Mouse (Mus musculus) lung, postnatal 0 days (tissue): Measurements from ENCODE around the gene Golph3. TPM values are rescaled to one million over a fixed set of nuclear protein-coding genes. Genes with fewer than 3 reads are reported as not detected.

Source experiments
- ATAC-seq: fragments of 200-750 bp; cut with Nextera tagmentation; 2 replicates; pipeline ENCODE4 v1.8.0; 2017; ENCODE audit warnings: moderate library complexity
- DNase-seq: peaks from one replicate; pipeline ENCODE4 v3.0.0-alpha.2; 2016; ENCODE audit warnings: low spot score
- H3K27ac ChIP-seq: fragments of 300-500 bp; sonication (generic); 2 replicates; pipeline ENCODE4 v1.5.1; 2014; ENCODE audit warnings: antibody characterized with exemption, mild to moderate bottlenecking, low read length, mixed read lengths
- H3K27me3 ChIP-seq: fragments of 300-500 bp; sonication (generic); replicated peaks from 2 replicates; pipeline ENCODE4 v1.6.1; 2014; ENCODE audit warnings: low read length, mixed read lengths; ENCODE audit not compliant: insufficient read depth
- H3K36me3 ChIP-seq: fragments of 300-500 bp; sonication (generic); 2 replicates; pipeline ENCODE4 v1.6.1; 2014; ENCODE audit warnings: low read length, mixed read lengths; ENCODE audit not compliant: insufficient read depth
- H3K4me1 ChIP-seq: fragments of 300-500 bp; sonication (generic); 2 replicates; pipeline ENCODE4 v1.6.1; 2014; ENCODE audit warnings: antibody characterized with exemption, low read depth, low read length, mixed read lengths; ENCODE audit not compliant: insufficient read depth
- H3K4me2 ChIP-seq: fragments of 300-500 bp; sonication (generic); replicated peaks from 2 replicates; pipeline ENCODE4 v1.6.1; 2014; ENCODE audit warnings: low read depth, mild to moderate bottlenecking, low read length, moderate library complexity, mixed read lengths
- H3K4me3 ChIP-seq: fragments of 300-500 bp; sonication (generic); 2 replicates; pipeline ENCODE4 v1.5.1; 2014; ENCODE audit warnings: low read depth, low read length
- H3K9ac ChIP-seq: fragments of 300-500 bp; sonication (generic); replicated peaks from 2 replicates; pipeline ENCODE4 v1.6.1; 2014; ENCODE audit warnings: low read depth, mild to moderate bottlenecking
- H3K9me3 ChIP-seq: fragments of 300-500 bp; sonication (generic); 2 replicates; pipeline ENCODE4 v1.6.1; 2016; ENCODE audit warnings: low read length, mixed read lengths
- CTCF ChIP-seq: IDR thresholded peaks from 2 replicates; pipeline ENCODE4 v1.5.1; 2016; ENCODE audit warnings: antibody characterized with exemption, mild to moderate bottlenecking
- EP300 ChIP-seq: IDR thresholded peaks from 2 replicates; pipeline ENCODE4 v1.6.1; 2016; ENCODE audit warnings: antibody characterized with exemption, mild to moderate bottlenecking, control low read depth
- WGBS: fragments of 180-500 bp; shearing (Covaris S2); extraction: QIAGEN DNeasy Blood & Tissue Kit; methylation state at CpG from one replicate; pipeline ENCODE4 v1.1.7; 2014; 5-methylcytosine and 5-hydroxymethylcytosine counted together
- polyA plus RNA-seq: library from polyadenylated mRNA; unstranded; fragments of >200 nt; fragmentation: Nextera tagmentation; extraction: Ambion mirVana; gene quantifications from 2 replicates; pipeline ENCODE4 v1.2.1, GENCODE M21; 2015

Gene Golph3
- polyA plus RNA-seq, 1 experiment from 2014 or later, result 79.4 TPM

GRCm38 (mm10) chr15:12284794-12285534 is 36.3 kb upstream of the Golph3 start:
- Histone ChIP-seq H3K27ac (peak overlapping the region; percentile 47; the same call in 1 of the 2 replicates), H3K36me3 (no peaks in the 10 kb centered on the region), H3K27me3 (no peaks in the 10 kb centered on the region), H3K9me3 (no peaks in the 10 kb centered on the region), H3K4me1 (no peaks in the 10 kb centered on the region; the same call in 1 of the 2 replicates), H3K9ac (no peak overlapping the region), H3K4me2 (no peak overlapping the region), H3K4me3 (no peak overlapping the region)
- peak; percentile 55; the same call in 1 of the 2 replicates for TF ChIP-seq EP300
- no peak for TF ChIP-seq CTCF
- ATAC-seq (peak; percentile 95), DNase-seq (peak; percentile 90)
- 26% methylated on average over 6 of the region's 6 CpGs for WGBS

- WGBS, result 39% methylated on average over 5 of the region's 5 CpGs
- H3K9ac ChIP-seq, result no peak overlapping the region
- no peak overlapping the region; the same call in 1 of the 2 replicates for H3K27ac ChIP-seq
- no peak for DNase-seq
- H3K4me2 ChIP-seq, result no peak overlapping the region
- TF ChIP-seq EP300 (no peak), CTCF (no peak)
- H3K36me3 ChIP-seq, result no peaks in the 10 kb centered on the region
- peak; percentile 20; the same call in 1 of the 2 replicates for ATAC-seq
- H3K9me3 ChIP-seq, result no peaks in the 10 kb centered on the region
- no peaks in the 10 kb centered on the region for H3K27me3 ChIP-seq
- H3K4me1 ChIP-seq, result no peaks in the 10 kb centered on the region; the same call in 1 of the 2 replicates
- no peak overlapping the region for H3K4me3 ChIP-seq
These were observed 35.8 kb upstream of the Golph3 start for GRCm38 (mm10) chr15:12285535-12285809.

GRCm38 (mm10) chr15:12290330-12290729 is 30.9 kb upstream of the Golph3 start:
- ATAC-seq (no peak), DNase-seq (no peak)
- TF ChIP-seq CTCF (no peak), EP300 (no peak)
- Histone ChIP-seq H3K4me2 (no peak overlapping the region), H3K27me3 (no peaks in the 10 kb centered on the region), H3K9me3 (no peaks in the 10 kb centered on the region), H3K36me3 (no peaks in the 10 kb centered on the region), H3K9ac (no peak overlapping the region), H3K4me1 (no peaks in the 10 kb centered on the region; the same call in 1 of the 2 replicates), H3K27ac (no peak overlapping the region), H3K4me3 (no peak overlapping the region)
- 79% methylated on average over 7 of the region's 7 CpGs for WGBS

GRCm38 (mm10) chr15:12291757-12292156 is 29.5 kb upstream of the Golph3 start:
- H3K9ac ChIP-seq, result no peak overlapping the region
- H3K36me3 ChIP-seq, result no peaks in the 10 kb centered on the region

GRCm38 (mm10) chr15:12296228-12296627 is 25.0 kb upstream of the Golph3 start:
- Histone ChIP-seq H3K4me3 (no peak overlapping the region), H3K9me3 (no peaks in the 10 kb centered on the region), H3K27ac (no peak overlapping the region), H3K4me2 (no peak overlapping the region), H3K36me3 (no peaks in the 10 kb centered on the region), H3K4me1 (no peaks in the 10 kb centered on the region), H3K9ac (no peak overlapping the region), H3K27me3 (no peaks in the 10 kb centered on the region)
- no peak for TF ChIP-seq EP300
- TF ChIP-seq CTCF, result no peak
- DNase-seq, result no peak
- WGBS, result 53% methylated on average over 2 of the region's 2 CpGs
- ATAC-seq, result no peak

More at GRCm38 (mm10) chr15:12291757-12292156, 29.5 kb upstream of the Golph3 start:
- no peak overlapping the region for H3K4me3 ChIP-seq
- H3K4me2 ChIP-seq, result no peak overlapping the region
- H3K9me3 ChIP-seq, result no peaks in the 10 kb centered on the region
- no peaks in the 10 kb centered on the region for H3K27me3 ChIP-seq
- ATAC-seq, result no peak
- no peak overlapping the region for H3K27ac ChIP-seq
- no peaks in the 10 kb centered on the region for H3K4me1 ChIP-seq
- TF ChIP-seq EP300 (no peak), CTCF (no peak)
- no peak for DNase-seq
- WGBS, result 75% methylated on average over 2 of the region's 2 CpGs

- no peak for TF ChIP-seq EP300
- TF ChIP-seq CTCF, result no peak
- Histone ChIP-seq H3K4me1 (no peaks in the 10 kb centered on the region), H3K36me3 (no peaks in the 10 kb centered on the region), H3K9me3 (no peaks in the 10 kb centered on the region), H3K9ac (no peak overlapping the region), H3K27me3 (no peaks in the 10 kb centered on the region), H3K4me3 (no peak overlapping the region), H3K4me2 (no peak overlapping the region), H3K27ac (no peak overlapping the region)
- no peak for DNase-seq
- WGBS, result 72% methylated on average over 7 of the region's 7 CpGs
- no peak for ATAC-seq
These were observed 23.0 kb upstream of the Golph3 start for GRCm38 (mm10) chr15:12298231-12298737.
